Mouse (Mus musculus) C2C12 (cell line): Measurements from ENCODE around the gene Chuk.

Experiments used
- CEBPB ChIP-seq: IDR thresholded peaks from one replicate; pipeline ENCODE4 v1.6.1; 2011; ENCODE audit warnings: low read depth, mild to moderate bottlenecking, control low read depth, moderate library complexity
- CTCF ChIP-seq: IDR thresholded peaks from one replicate; pipeline ENCODE4 v1.5.1; 2011; ENCODE audit not compliant: control insufficient read depth, insufficient read depth, insufficient read length
- FOSL1 ChIP-seq: IDR thresholded peaks from one replicate; pipeline ENCODE4 v1.8.0; 2011; ENCODE audit warnings: mild to moderate bottlenecking, low read length; ENCODE audit not compliant: poor library complexity, insufficient read depth, severe bottlenecking
- MYOG ChIP-seq: IDR thresholded peaks from one replicate; pipeline ENCODE4 v1.6.1; 2011; ENCODE audit not compliant: control insufficient read depth, insufficient read length; ENCODE audit errors: extremely low read depth
- USF1 ChIP-seq: IDR thresholded peaks from one replicate; pipeline ENCODE4 v1.6.1; 2011; ENCODE audit warnings: low read depth, mild to moderate bottlenecking, control low read depth, moderate library complexity

DNA sequence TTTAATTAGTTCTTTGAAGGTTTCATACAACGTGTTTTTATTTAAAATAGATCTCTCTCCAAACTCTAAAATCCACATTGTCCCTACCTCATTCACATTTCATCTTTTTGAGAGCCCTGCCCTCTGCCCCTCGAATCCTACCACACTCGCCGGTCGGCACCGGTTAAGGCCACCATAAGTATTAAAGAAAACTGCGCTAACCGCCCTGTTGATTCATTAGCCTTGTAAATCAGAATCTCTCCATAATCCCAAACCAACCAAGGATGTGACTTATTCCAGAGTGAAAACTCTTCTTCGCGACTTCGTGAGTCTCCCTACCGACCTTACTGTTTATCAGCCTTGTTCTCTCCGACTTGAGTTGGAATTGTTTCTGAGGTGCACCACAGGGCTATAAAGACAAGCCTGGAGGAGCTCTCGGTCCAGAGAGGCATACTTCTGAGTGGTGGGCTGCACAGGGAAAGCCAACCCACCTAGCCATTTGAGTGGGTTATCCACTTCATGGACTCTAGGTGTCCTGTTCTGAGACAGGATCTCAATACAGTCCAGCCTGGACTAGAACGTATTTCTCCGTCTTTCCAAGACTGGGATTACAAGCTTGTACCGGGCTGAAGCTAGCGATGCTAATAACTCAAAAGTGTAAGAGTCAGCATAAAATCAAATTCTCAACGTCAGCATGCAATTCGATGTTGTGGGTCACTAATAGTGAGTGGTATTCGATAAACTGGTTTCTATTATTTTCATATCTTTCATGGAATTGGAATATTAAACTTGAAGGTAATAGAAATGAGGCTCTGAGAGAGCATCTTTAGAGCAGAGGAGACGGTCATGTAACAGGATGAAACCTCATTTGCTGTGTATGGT lies 611 bp upstream of the Chuk start:
- TF ChIP-seq CTCF = no peak
- TF ChIP-seq CEBPB = no peak
- TF ChIP-seq MYOG = no peak
- no peak for TF ChIP-seq USF1
- TF ChIP-seq FOSL1 = no peak
